Mouse (Mus musculus) MEL (cell line): ENCODE data around the gene Prdx4.

Source experiments
- CTCF ChIP-seq, 3 experiments: IDR thresholded peaks in 2 of 3; conservative IDR thresholded peaks in 1 of 3; 2 replicates each; pipeline ENCODE4 v1.5.1; 2011 to 2012; ENCODE audit warnings: low read length in 3 of 3, low read depth in 2 of 3, mild to moderate bottlenecking in 2 of 3, improper control_type of control experiment in 1 of 3, inconsistent platforms in 1 of 3, mixed read lengths in 1 of 3, moderate library complexity in 1 of 3; ENCODE audit not compliant: control insufficient read depth in 1 of 3, insufficient read depth in 1 of 3, poor library complexity in 1 of 3, severe bottlenecking in 1 of 3
- ELF1 ChIP-seq: IDR thresholded peaks from 2 replicates; pipeline ENCODE4 v1.6.1; 2014; ENCODE audit warnings: low read depth, mild to moderate bottlenecking, inconsistent platforms, low read length, improper control_type of control experiment, moderate library complexity
- EP300 ChIP-seq, 2 experiments: IDR thresholded peaks; 2 replicates each; pipeline ENCODE4 v1.6.1; 2011; ENCODE audit warnings: improper control_type of control experiment in 2 of 2, low read length in 2 of 2, low read depth in 1 of 2, mild to moderate bottlenecking in 1 of 2
- MAFK ChIP-seq: IDR thresholded peaks from 2 replicates; pipeline ENCODE4 v1.6.1; 2011; ENCODE audit warnings: low read depth, mild to moderate bottlenecking, low read length, improper control_type of control experiment, borderline replicate concordance
- POLR2A ChIP-seq, 2 experiments: IDR thresholded peaks; 2 replicates each; pipeline ENCODE4 v1.6.1; 2011 to 2012; ENCODE audit warnings: low read length in 2 of 2, mild to moderate bottlenecking in 2 of 2, control low read depth in 1 of 2, improper control_type of control experiment in 1 of 2, low read depth in 1 of 2, moderate library complexity in 1 of 2; ENCODE audit not compliant: control insufficient read depth in 1 of 2, insufficient read depth in 1 of 2, poor library complexity in 1 of 2
- POLR2AphosphoS2 ChIP-seq: IDR thresholded peaks from 2 replicates; pipeline ENCODE4 v1.6.1; 2011; ENCODE audit warnings: low read length, improper control_type of control experiment
- RAD21 ChIP-seq: IDR thresholded peaks from 2 replicates; pipeline ENCODE4 v1.6.1; 2011; ENCODE audit warnings: mild to moderate bottlenecking, low read depth, low read length, improper control_type of control experiment

- TF ChIP-seq MAFK (no peak), CTCF (IDR thresholded peaks at IDR 0.05 in 2 of 3, conservative IDR thresholded peaks at IDR 0.05 in 1 of 3; ENCODE audit: control insufficient read depth in 1 of 3, insufficient read depth in 1 of 3, low read depth in 2 of 3, low read length in 3 of 3, poor library complexity in 1 of 3, severe bottlenecking in 1 of 3) (peak in 2 of 3 experiments; percentile 19 to 61; a peak in 2 of 6 replicates), POLR2A (IDR thresholded peaks at IDR 0.05; ENCODE audit: control insufficient read depth in 1 of 2, insufficient read depth in 1 of 2, low read depth in 1 of 2, low read length in 2 of 2, poor library complexity in 1 of 2) (no peak), RAD21 (peak; percentile 69), EP300 (IDR thresholded peaks at IDR 0.05; ENCODE audit: low read depth in 1 of 2, low read length in 2 of 2) (no peak), ELF1 (no peak), POLR2AphosphoS2 (no peak)
Measured at GRCm38 (mm10) chrX:155375458-155375857, 34.9 kb upstream of the Prdx4 start.
